Mouse (Mus musculus): Measurements from ENCODE around the gene Lamc1. TPM values are rescaled to one million over a fixed set of nuclear protein-coding genes. Genes with fewer than 3 reads are reported as not detected.

The Lamc1 gene
- polyA plus RNA-seq, 1 experiment: 6.2 TPM

DNA sequence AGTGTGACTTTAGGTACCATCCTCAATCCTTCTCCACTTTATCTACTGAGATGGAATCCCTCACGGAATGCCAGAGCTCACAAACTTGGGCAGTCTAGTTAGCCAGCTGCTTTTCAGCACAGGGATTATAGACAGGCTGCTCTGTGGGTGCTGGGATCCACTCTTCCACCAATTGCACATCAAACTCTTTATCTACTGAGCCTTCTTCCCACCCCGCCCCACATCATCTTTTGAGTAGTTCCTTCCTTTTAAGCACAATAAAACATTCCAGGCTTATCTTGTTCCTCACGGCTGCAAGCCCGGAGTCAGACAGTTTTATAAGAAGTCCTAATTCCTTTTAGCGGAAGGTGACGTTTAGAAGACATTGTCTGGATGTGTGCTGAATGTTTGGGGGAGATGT, 36.4 kb upstream of the Lamc1 start:
- Histone ChIP-seq H3K36me3 (ENCODE audit: control insufficient read depth, insufficient read depth, low read length) (no peaks in the 10 kb centered on the region), H3K27ac (ENCODE audit: control insufficient read depth, insufficient read depth, low read depth, low read length) (no peak overlapping the region), H3K4me1 (ENCODE audit: control insufficient read depth, insufficient read depth, low read length) (no peaks in the 10 kb centered on the region), H3K4me3 (ENCODE audit: control insufficient read depth, low read depth, low read length) (no peak overlapping the region), H3K27me3 (ENCODE audit: control insufficient read depth, insufficient read depth, low read length) (no peaks in the 10 kb centered on the region)
- TF ChIP-seq POLR2A (IDR thresholded peaks at IDR 0.05; ENCODE audit: control insufficient read depth, low read depth, low read length) (no peak), CTCF (IDR thresholded peaks at IDR 0.05; ENCODE audit: control insufficient read depth, insufficient read depth, insufficient replicate concordance, low read depth, low read length) (no peak)

DNA sequence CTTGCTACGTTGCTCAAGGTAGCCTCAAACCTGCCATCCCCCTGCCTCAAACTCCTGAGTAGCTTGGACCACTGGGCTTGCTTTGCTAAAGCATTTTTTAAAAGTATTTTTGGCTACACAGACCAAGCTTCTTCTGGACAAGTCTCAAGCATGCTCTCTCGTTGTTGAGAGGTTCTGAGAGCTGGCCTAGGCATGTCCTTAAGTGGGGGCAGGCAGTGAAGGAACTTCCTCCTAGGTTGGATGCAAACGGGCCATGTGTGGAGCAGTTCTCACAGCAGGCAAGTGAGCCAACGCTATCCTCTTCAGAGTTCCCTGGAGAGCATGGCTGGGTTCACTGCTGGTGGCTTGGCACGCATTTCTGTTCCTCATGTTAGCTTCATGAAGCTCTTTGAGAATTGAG, 34.5 kb upstream of the Lamc1 start:
- Histone ChIP-seq H3K36me3 (ENCODE audit: control insufficient read depth, insufficient read depth, low read length) (no peaks in the 10 kb centered on the region), H3K27ac (ENCODE audit: control insufficient read depth, insufficient read depth, low read depth, low read length) (no peak overlapping the region), H3K27me3 (ENCODE audit: control insufficient read depth, insufficient read depth, low read length) (no peaks in the 10 kb centered on the region), H3K4me1 (ENCODE audit: control insufficient read depth, insufficient read depth, low read length) (no peaks in the 10 kb centered on the region), H3K4me3 (ENCODE audit: control insufficient read depth, low read depth, low read length) (no peak overlapping the region)
- TF ChIP-seq POLR2A (IDR thresholded peaks at IDR 0.05; ENCODE audit: control insufficient read depth, low read depth, low read length) (no peak), CTCF (IDR thresholded peaks at IDR 0.05; ENCODE audit: control insufficient read depth, insufficient read depth, insufficient replicate concordance, low read depth, low read length) (no peak)

DNA sequence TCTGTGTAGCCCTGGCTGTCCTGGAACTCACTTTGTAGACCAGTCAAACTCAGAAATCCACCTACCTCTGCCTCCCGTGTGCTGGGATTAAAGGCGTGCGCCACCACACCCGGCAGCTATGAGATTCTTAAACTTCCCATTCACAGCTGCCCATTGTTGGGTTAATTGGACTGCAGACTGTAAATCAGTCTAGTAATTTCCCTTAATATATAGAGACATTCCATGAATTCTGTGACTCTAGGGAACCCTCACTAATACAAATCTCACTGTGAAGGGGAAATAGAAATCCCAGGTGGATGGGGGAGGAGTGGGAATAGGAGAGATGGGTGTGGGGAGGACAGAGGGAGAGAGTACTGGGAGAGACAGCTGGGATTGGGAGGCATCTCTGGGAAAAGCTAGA, 29.3 kb upstream of the Lamc1 start:
- no peaks in the 10 kb centered on the region for H3K27me3 ChIP-seq (ENCODE audit: control insufficient read depth, insufficient read depth, low read length)
- no peaks in the 10 kb centered on the region for H3K36me3 ChIP-seq (ENCODE audit: control insufficient read depth, insufficient read depth, low read length)
- no peak overlapping the region for H3K27ac ChIP-seq (ENCODE audit: control insufficient read depth, insufficient read depth, low read depth, low read length)
- H3K4me1 ChIP-seq (ENCODE audit: control insufficient read depth, insufficient read depth, low read length): no peaks in the 10 kb centered on the region
- TF ChIP-seq CTCF (IDR thresholded peaks at IDR 0.05; ENCODE audit: control insufficient read depth, insufficient read depth, insufficient replicate concordance, low read depth, low read length) (no peak), POLR2A (IDR thresholded peaks at IDR 0.05; ENCODE audit: control insufficient read depth, low read depth, low read length) (no peak)
- no peak overlapping the region for H3K4me3 ChIP-seq (ENCODE audit: control insufficient read depth, low read depth, low read length)

DNA sequence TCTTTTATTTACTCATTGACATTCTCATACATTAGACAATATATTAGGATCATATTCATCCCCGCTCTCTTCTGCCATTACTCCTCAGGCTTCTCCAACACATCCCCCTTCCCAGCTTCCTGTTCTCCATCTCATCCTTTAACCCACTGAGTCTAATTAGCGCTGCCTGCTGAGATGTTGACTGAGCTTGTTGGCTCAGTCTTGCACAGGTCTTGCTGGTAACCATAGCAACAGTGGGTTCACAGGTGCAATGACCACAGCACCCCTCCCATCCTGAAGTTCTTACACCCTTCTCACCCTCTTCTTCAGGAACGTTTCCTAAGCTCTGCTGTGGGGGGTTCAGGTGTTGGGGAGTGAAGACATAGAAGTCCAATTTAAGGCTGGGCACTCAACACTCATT, 28.0 kb upstream of the Lamc1 start:
- Histone ChIP-seq H3K4me3 (ENCODE audit: control insufficient read depth, low read depth, low read length) (no peak overlapping the region), H3K36me3 (ENCODE audit: control insufficient read depth, insufficient read depth, low read length) (no peaks in the 10 kb centered on the region), H3K27me3 (ENCODE audit: control insufficient read depth, insufficient read depth, low read length) (no peaks in the 10 kb centered on the region), H3K27ac (ENCODE audit: control insufficient read depth, insufficient read depth, low read depth, low read length) (no peak overlapping the region), H3K4me1 (ENCODE audit: control insufficient read depth, insufficient read depth, low read length) (no peaks in the 10 kb centered on the region)
- no peak for TF ChIP-seq CTCF (IDR thresholded peaks at IDR 0.05; ENCODE audit: control insufficient read depth, insufficient read depth, insufficient replicate concordance, low read depth, low read length)
- no peak for TF ChIP-seq POLR2A (IDR thresholded peaks at IDR 0.05; ENCODE audit: control insufficient read depth, low read depth, low read length)

DNA sequence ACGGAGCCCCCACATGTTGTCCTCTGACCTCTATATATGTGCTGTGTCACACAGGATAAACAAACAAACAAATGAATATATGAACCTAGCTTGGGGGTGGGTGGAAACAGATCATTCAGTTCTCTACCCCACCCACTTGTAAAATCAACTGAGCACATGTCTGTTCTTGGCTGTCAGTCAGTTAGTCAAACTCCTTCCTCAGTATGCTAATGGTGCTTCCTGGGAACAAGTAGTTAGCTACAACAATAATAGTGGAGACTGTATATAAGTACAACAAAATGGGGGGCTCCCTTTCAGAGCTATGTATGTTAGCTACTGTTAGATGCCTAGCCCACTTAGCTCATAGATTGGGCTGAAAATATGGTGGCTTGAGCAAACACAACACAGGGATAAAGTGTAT, 24.6 kb upstream of the Lamc1 start:
- H3K4me3 ChIP-seq (ENCODE audit: control insufficient read depth, low read depth, low read length): no peak overlapping the region
- TF ChIP-seq POLR2A (IDR thresholded peaks at IDR 0.05; ENCODE audit: control insufficient read depth, low read depth, low read length): no peak
- no peak for TF ChIP-seq CTCF (IDR thresholded peaks at IDR 0.05; ENCODE audit: control insufficient read depth, insufficient read depth, insufficient replicate concordance, low read depth, low read length)

DNA sequence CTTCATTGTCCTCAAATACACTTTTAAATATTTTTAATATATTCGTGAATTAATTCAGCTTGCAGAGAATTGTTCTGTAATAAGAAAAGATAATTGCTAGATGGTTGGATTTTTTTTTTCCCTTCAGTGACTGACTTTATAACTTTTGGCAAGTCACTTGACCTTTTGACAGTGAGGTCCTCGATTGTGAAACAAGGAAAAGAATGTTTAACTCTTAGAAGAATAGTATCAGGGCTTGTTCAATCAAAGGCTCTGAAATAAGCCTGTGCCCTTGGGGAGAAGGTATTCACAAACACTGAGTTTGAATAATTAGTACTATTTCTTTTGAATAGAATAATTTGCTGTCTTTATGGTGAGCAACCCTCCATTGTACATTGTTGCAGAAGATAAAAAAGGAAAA, 21.9 kb upstream of the Lamc1 start:
- H3K4me1 ChIP-seq (ENCODE audit: control insufficient read depth, insufficient read depth, low read length): peaks cover 5% of the 10 kb centered on the region; the same call in 1 of the 2 replicates
- no peaks in the 10 kb centered on the region for H3K27me3 ChIP-seq (ENCODE audit: control insufficient read depth, insufficient read depth, low read length)
- TF ChIP-seq POLR2A (IDR thresholded peaks at IDR 0.05; ENCODE audit: control insufficient read depth, low read depth, low read length) (no peak), CTCF (IDR thresholded peaks at IDR 0.05; ENCODE audit: control insufficient read depth, insufficient read depth, insufficient replicate concordance, low read depth, low read length) (no peak)
- H3K36me3 ChIP-seq (ENCODE audit: control insufficient read depth, insufficient read depth, low read length): no peaks in the 10 kb centered on the region
- H3K27ac ChIP-seq (ENCODE audit: control insufficient read depth, insufficient read depth, low read depth, low read length): no peak overlapping the region
- H3K4me3 ChIP-seq (ENCODE audit: control insufficient read depth, low read depth, low read length): no peak overlapping the region

More for the DNA sequence above, 24.6 kb upstream of the Lamc1 start:
- Histone ChIP-seq H3K36me3 (ENCODE audit: control insufficient read depth, insufficient read depth, low read length) (no peaks in the 10 kb centered on the region), H3K27me3 (ENCODE audit: control insufficient read depth, insufficient read depth, low read length) (no peaks in the 10 kb centered on the region), H3K27ac (ENCODE audit: control insufficient read depth, insufficient read depth, low read depth, low read length) (no peak overlapping the region), H3K4me1 (ENCODE audit: control insufficient read depth, insufficient read depth, low read length) (peaks cover 5% of the 10 kb centered on the region; the same call in 1 of the 2 replicates)

DNA sequence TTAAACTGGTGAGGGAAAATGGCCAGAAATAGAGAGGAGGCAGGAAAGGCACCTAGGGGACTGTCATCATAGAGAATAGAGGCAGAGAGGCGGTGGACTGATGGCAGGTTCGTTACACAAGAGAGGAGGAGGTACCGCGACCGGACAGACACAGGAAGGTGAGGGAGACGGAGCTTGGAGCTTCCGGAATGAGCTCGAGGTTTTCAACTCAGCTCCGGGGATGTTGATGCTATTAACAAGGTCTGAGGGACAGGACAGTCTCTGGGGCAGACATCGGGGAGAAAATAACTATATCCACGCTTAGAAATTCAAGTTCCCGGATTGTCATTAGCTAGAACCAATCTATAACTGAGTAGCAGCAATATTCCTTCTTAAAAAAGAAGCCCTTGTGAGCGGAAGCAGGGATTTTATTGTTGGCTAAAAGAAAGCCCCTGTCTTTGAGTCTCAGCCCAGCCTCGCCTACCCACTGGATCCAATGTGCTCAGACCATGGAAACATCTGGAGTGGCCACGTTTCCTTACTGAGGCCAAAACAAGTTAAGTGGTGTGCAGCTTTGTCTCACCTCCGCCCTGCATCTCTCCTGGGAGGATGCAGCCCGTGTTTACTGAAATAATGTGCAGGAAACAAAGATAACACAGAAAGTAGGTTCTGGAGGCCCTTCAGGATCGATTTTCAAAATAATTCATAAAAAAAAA, 21.3 kb upstream of the Lamc1 start:
- Histone ChIP-seq H3K4me3 (ENCODE audit: control insufficient read depth, low read depth, low read length) (peak overlapping the region; percentile 3), H3K27me3 (ENCODE audit: control insufficient read depth, insufficient read depth, low read length) (no peaks in the 10 kb centered on the region), H3K27ac (ENCODE audit: control insufficient read depth, insufficient read depth, low read depth, low read length) (no peak overlapping the region), H3K36me3 (ENCODE audit: control insufficient read depth, insufficient read depth, low read length) (no peaks in the 10 kb centered on the region), H3K4me1 (ENCODE audit: control insufficient read depth, insufficient read depth, low read length) (peaks cover 5% of the 10 kb centered on the region; the same call in 1 of the 2 replicates)
- TF ChIP-seq POLR2A (IDR thresholded peaks at IDR 0.05; ENCODE audit: control insufficient read depth, low read depth, low read length): no peak

Data from testis, adult 2 months (tissue).